Mouse (Mus musculus) MEL (cell line): ENCODE data around the gene Smbd1. TPM values are rescaled to one million over a fixed set of nuclear protein-coding genes. Genes with fewer than 3 reads are reported as not detected.

Experiments used
- DNase-seq: peaks from one replicate; pipeline ENCODE4 v3.0.0; 2011; ENCODE audit warnings: low read depth, low spot score
- H3K27ac ChIP-seq: 2 replicates; pipeline ENCODE4 v1.5.1; 2012; ENCODE audit warnings: low read depth, mild to moderate bottlenecking, control low read depth, low read length, moderate library complexity; ENCODE audit not compliant: control insufficient read depth
- H3K27me3 ChIP-seq, 2 experiments: fragments of 150-350 bp in 1 of 2; sonication (generic) in 1 of 2; 2 replicates each; pipeline ENCODE4 v1.6.1; 2012; ENCODE audit warnings: low read length in 2 of 2, mild to moderate bottlenecking in 2 of 2, improper control_type of control experiment in 1 of 2, moderate library complexity in 1 of 2; ENCODE audit not compliant: insufficient read depth in 2 of 2, control insufficient read depth in 1 of 2
- H3K36me3 ChIP-seq, 2 experiments: 2 replicates each; pipeline ENCODE4 v1.6.1; 2012 to 2014; ENCODE audit warnings: low read length in 2 of 2, improper control_type of control experiment in 1 of 2, inconsistent platforms in 1 of 2, mild to moderate bottlenecking in 1 of 2; ENCODE audit not compliant: insufficient read depth in 2 of 2, control insufficient read depth in 1 of 2
- H3K4me1 ChIP-seq, 2 experiments: fragments of 150-350 bp in 1 of 2; sonication (generic) in 1 of 2; 2 replicates each; pipeline ENCODE4 v1.6.1; 2012; ENCODE audit warnings: low read length in 2 of 2, improper control_type of control experiment in 1 of 2, mild to moderate bottlenecking in 1 of 2; ENCODE audit not compliant: insufficient read depth in 2 of 2, control insufficient read depth in 1 of 2
- H3K4me3 ChIP-seq, 2 experiments: fragments of 150-350 bp in 1 of 2; sonication (generic) in 1 of 2; 2 replicates each; pipeline ENCODE4 v1.5.1; 2012; ENCODE audit warnings: low read depth in 2 of 2, low read length in 2 of 2, mild to moderate bottlenecking in 2 of 2, moderate library complexity in 2 of 2, control low read depth in 1 of 2, improper control_type of control experiment in 1 of 2; ENCODE audit not compliant: control insufficient read depth in 1 of 2, insufficient read depth in 1 of 2
- H3K79me2 ChIP-seq: 2 replicates; pipeline ENCODE4 v1.6.1; 2012; ENCODE audit warnings: mild to moderate bottlenecking, low read length, moderate library complexity; ENCODE audit not compliant: control insufficient read depth, poor library complexity, insufficient read depth
- H3K9ac ChIP-seq: 2 replicates; pipeline ENCODE4 v1.6.1; 2012; ENCODE audit warnings: low read depth, mild to moderate bottlenecking, control low read depth, low read length, moderate library complexity; ENCODE audit not compliant: control insufficient read depth, poor library complexity, severe bottlenecking
- H3K9me3 ChIP-seq: fragments of 150-350 bp; sonication (generic); replicated peaks from 2 replicates; pipeline ENCODE4 v1.6.1; 2012; ENCODE audit warnings: mild to moderate bottlenecking, low read length, improper control_type of control experiment, moderate library complexity; ENCODE audit not compliant: insufficient read depth
- BHLHE40 ChIP-seq: IDR thresholded peaks from 2 replicates; pipeline ENCODE4 v1.6.1; 2012; ENCODE audit warnings: low read depth, mild to moderate bottlenecking, inconsistent platforms, low read length, improper control_type of control experiment, borderline replicate concordance
- CTCF ChIP-seq, 3 experiments: IDR thresholded peaks in 2 of 3; conservative IDR thresholded peaks in 1 of 3; 2 replicates each; pipeline ENCODE4 v1.5.1; 2011 to 2012; ENCODE audit warnings: low read length in 3 of 3, low read depth in 2 of 3, mild to moderate bottlenecking in 2 of 3, improper control_type of control experiment in 1 of 3, inconsistent platforms in 1 of 3, mixed read lengths in 1 of 3, moderate library complexity in 1 of 3; ENCODE audit not compliant: control insufficient read depth in 1 of 3, insufficient read depth in 1 of 3, poor library complexity in 1 of 3, severe bottlenecking in 1 of 3
- E2F4 ChIP-seq: IDR thresholded peaks from 2 replicates; pipeline ENCODE4 v1.6.1; 2011; ENCODE audit warnings: low read depth, low read length, improper control_type of control experiment, borderline replicate concordance
- EP300 ChIP-seq, 2 experiments: IDR thresholded peaks; 2 replicates each; pipeline ENCODE4 v1.6.1; 2011; ENCODE audit warnings: improper control_type of control experiment in 2 of 2, low read length in 2 of 2, low read depth in 1 of 2, mild to moderate bottlenecking in 1 of 2
- GABPA ChIP-seq: IDR thresholded peaks from 2 replicates; pipeline ENCODE4 v1.6.1; 2012; ENCODE audit warnings: low read depth, mild to moderate bottlenecking, inconsistent platforms, low read length, improper control_type of control experiment, moderate library complexity
- GATA1 ChIP-seq: IDR thresholded peaks from 2 replicates; pipeline ENCODE4 v1.6.1; 2011; ENCODE audit warnings: low read depth, low read length, improper control_type of control experiment
- HCFC1 ChIP-seq: IDR thresholded peaks from 2 replicates; pipeline ENCODE4 v1.6.1; 2012; ENCODE audit warnings: low read depth, mild to moderate bottlenecking, inconsistent platforms, low read length, improper control_type of control experiment, moderate library complexity
- JUND ChIP-seq: IDR thresholded peaks from 2 replicates; pipeline ENCODE4 v1.6.1; 2011; ENCODE audit warnings: low read depth, mild to moderate bottlenecking, improper control_type of control experiment, low read length
- MAZ ChIP-seq: IDR thresholded peaks from 2 replicates; pipeline ENCODE4 v1.6.1; 2012; ENCODE audit warnings: low read depth, mild to moderate bottlenecking, inconsistent platforms, low read length, improper control_type of control experiment
- MYB ChIP-seq: IDR thresholded peaks from 2 replicates; pipeline ENCODE4 v1.6.1; 2011; ENCODE audit warnings: mild to moderate bottlenecking, low read depth, low read length, improper control_type of control experiment
- RAD21 ChIP-seq: IDR thresholded peaks from 2 replicates; pipeline ENCODE4 v1.6.1; 2011; ENCODE audit warnings: mild to moderate bottlenecking, low read depth, low read length, improper control_type of control experiment
- RCOR1 ChIP-seq: IDR thresholded peaks from 2 replicates; pipeline ENCODE4 v1.6.1; 2012; ENCODE audit warnings: low read depth, mild to moderate bottlenecking, inconsistent platforms, low read length, improper control_type of control experiment
- TCF12 ChIP-seq: IDR thresholded peaks from 2 replicates; pipeline ENCODE4 v1.6.1; 2014; ENCODE audit warnings: low read depth, mild to moderate bottlenecking, inconsistent platforms, low read length, improper control_type of control experiment, moderate library complexity
- ZC3H11A ChIP-seq: IDR thresholded peaks from 2 replicates; pipeline ENCODE4 v1.6.1; 2012; ENCODE audit warnings: low read depth, mild to moderate bottlenecking, inconsistent platforms, low read length, improper control_type of control experiment
- ZKSCAN1 ChIP-seq: IDR thresholded peaks from 2 replicates; pipeline ENCODE4 v1.6.1; 2012; ENCODE audit warnings: low read depth, mild to moderate bottlenecking, inconsistent platforms, low read length, improper control_type of control experiment, moderate library complexity
- polyA plus RNA-seq, 2 experiments: library from polyadenylated mRNA; stranded (reverse) in 1 of 2; unstranded in 1 of 2; fragments of >175 nt in 1 of 2; fragments of >200 nt in 1 of 2; gene quantifications; 2 replicates each; pipeline versions ENCODE4 v1.2.1 to v1.2.4; 2012; ENCODE audit warnings: low replicate concordance in 2 of 2, low read depth in 1 of 2; ENCODE audit not compliant: insufficient read length in 2 of 2, insufficient read depth in 1 of 2, missing spikeins in 1 of 2
- total RNA-seq: library from RNA; depleted of rRNA; stranded (reverse); fragments of 300-350 nt; gene quantifications from 2 replicates; pipeline ENCODE4 v1.2.3, GENCODE M21; 2012

Gene Smbd1
- total and polyA plus RNA-seq, 3 experiments, result not detected

GRCm38 (mm10) chr16:32858356-32858755, 48.1 kb upstream of the Smbd1 start:
- Histone ChIP-seq H3K9ac (no peak overlapping the region), H3K79me2 (no peaks in the 10 kb centered on the region), H3K4me3 (no peak overlapping the region), H3K36me3 (peaks cover 0 to 5% of the 10 kb centered on the region in 2 experiments; a peak in 3 of 4 replicates), H3K27ac (no peak overlapping the region), H3K4me1 (peaks cover 0 to 3% of the 10 kb centered on the region in 2 experiments; a peak in 2 of 4 replicates), H3K9me3 (no peaks in the 10 kb centered on the region), H3K27me3 (no peaks in the 10 kb centered on the region)
- no peak for DNase-seq
- TF ChIP-seq JUND (no peak), EP300 (IDR thresholded peaks at IDR 0.05; ENCODE audit: low read depth in 1 of 2, low read length in 2 of 2) (no peak), CTCF (IDR thresholded peaks at IDR 0.05 in 2 of 3, conservative IDR thresholded peaks at IDR 0.05 in 1 of 3; ENCODE audit: control insufficient read depth in 1 of 3, insufficient read depth in 1 of 3, low read depth in 2 of 3, low read length in 3 of 3, poor library complexity in 1 of 3, severe bottlenecking in 1 of 3) (no peak), GABPA (no peak), MYB (no peak), HCFC1 (no peak), MAZ (no peak), RCOR1 (no peak), RAD21 (no peak), BHLHE40 (no peak), GATA1 (no peak)

DNA sequence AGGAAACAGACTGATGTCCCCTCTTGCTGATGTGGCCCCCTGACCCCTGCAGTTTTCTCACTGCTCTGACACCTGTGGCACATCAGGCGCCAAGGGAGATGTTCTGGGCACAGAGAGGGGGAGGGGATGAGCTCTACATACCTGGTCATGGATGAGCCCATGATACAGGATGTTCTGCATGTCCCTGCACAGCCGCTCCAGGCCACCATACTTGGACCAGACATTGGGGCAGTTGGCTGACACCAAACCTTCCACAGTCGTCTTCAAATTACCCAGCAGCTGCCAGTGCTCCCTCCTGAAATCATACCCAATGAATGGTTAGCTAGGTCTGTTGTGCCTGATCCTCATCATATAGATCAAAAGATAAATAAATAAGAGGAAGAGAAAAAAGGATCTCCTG, 46.5 kb upstream of the Smbd1 start:
- no peak overlapping the region for H3K4me3 ChIP-seq
- no peaks in the 10 kb centered on the region for H3K79me2 ChIP-seq
- H3K9ac ChIP-seq, result no peak overlapping the region
- no peaks in the 10 kb centered on the region for H3K9me3 ChIP-seq
- no peak overlapping the region for H3K27ac ChIP-seq
- no peak for TF ChIP-seq ZC3H11A
- TF ChIP-seq E2F4, result no peak
- no peak for TF ChIP-seq TCF12
- no peak for TF ChIP-seq GATA1
- TF ChIP-seq BHLHE40, result no peak
- TF ChIP-seq ZKSCAN1, result no peak
- TF ChIP-seq CTCF (IDR thresholded peaks at IDR 0.05 in 2 of 3, conservative IDR thresholded peaks at IDR 0.05 in 1 of 3; ENCODE audit: control insufficient read depth in 1 of 3, insufficient read depth in 1 of 3, low read depth in 2 of 3, low read length in 3 of 3, poor library complexity in 1 of 3, severe bottlenecking in 1 of 3), result no peak
- H3K4me1 ChIP-seq, result peaks cover 0 to 3% of the 10 kb centered on the region in 2 experiments; a peak in 2 of 4 replicates
- H3K27me3 ChIP-seq, result no peaks in the 10 kb centered on the region
- peaks cover 0 to 5% of the 10 kb centered on the region in 2 experiments; a peak in 3 of 4 replicates for H3K36me3 ChIP-seq
- no peak for DNase-seq
